Mouse (Mus musculus): Measurements from ENCODE around the gene Flvcr1. TPM values are rescaled to one million over a fixed set of nuclear protein-coding genes. Genes with fewer than 3 reads are reported as not detected.

Flvcr1 gene
- polyA plus RNA-seq, 1 experiment from 2014 or later: 4.3 TPM

GRCm38 (mm10) chr1:191062781-191063485 is 37.0 kb upstream of the Flvcr1 start, which contains the start of the genes Tatdn3 and Nsl1:
TSS of gene Tatdn3 (minus strand) at chr1:191062932.
TSS of gene Nsl1 (plus strand) at chr1:191063012.
- H3K27ac ChIP-seq: peak within 1 kb of the TSS; percentile 86
- peak within 1 kb of the TSS; percentile 97 for H3K4me3 ChIP-seq (replicated peaks)
- H3K9ac ChIP-seq: peak within 1 kb of the TSS; percentile 94
- peaks cover 38% of the 10 kb centered on the region for H3K4me1 ChIP-seq (replicated peaks)
- under 1% methylated on average over 56 of the region's 56 CpGs for WGBS (ENCODE audit: insufficient replicate concordance)
- no peaks in the 10 kb centered on the region for H3K9me3 ChIP-seq (replicated peaks)
- peaks cover 32% of the 10 kb centered on the region for H3K36me3 ChIP-seq
- DNase-seq (peak; percentile 85), ATAC-seq (ENCODE audit: low read depth) (peak; percentile 89)
- peak within 1 kb of the TSS; percentile 83 for H3K4me2 ChIP-seq
- no peaks in the 10 kb centered on the region for H3K27me3 ChIP-seq

GRCm38 (mm10) chr1:191062241-191062780 is 36.4 kb upstream of the Flvcr1 start:
- Histone ChIP-seq H3K9me3 (replicated peaks) (no peaks in the 10 kb centered on the region), H3K36me3 (peaks cover 26% of the 10 kb centered on the region), H3K27ac (peak overlapping the region; percentile 86), H3K4me1 (replicated peaks) (peaks cover 38% of the 10 kb centered on the region), H3K27me3 (no peaks in the 10 kb centered on the region), H3K9ac (peak overlapping the region; percentile 94), H3K4me2 (peak overlapping the region; percentile 83), H3K4me3 (replicated peaks) (peak overlapping the region; percentile 97)
- 6% methylated on average over 15 of the region's 15 CpGs for WGBS (ENCODE audit: insufficient replicate concordance)
- ATAC-seq (ENCODE audit: low read depth) (peak; percentile 49), DNase-seq (no peak)

- Histone ChIP-seq H3K4me1 (replicated peaks) (peaks cover 35% of the 10 kb centered on the region), H3K36me3 (no peaks in the 10 kb centered on the region), H3K27ac (no peak overlapping the region), H3K9me3 (replicated peaks) (no peaks in the 10 kb centered on the region), H3K4me2 (no peak overlapping the region), H3K4me3 (replicated peaks) (no peak overlapping the region), H3K9ac (no peak overlapping the region), H3K27me3 (no peaks in the 10 kb centered on the region)
- ATAC-seq (ENCODE audit: low read depth) (no peak), DNase-seq (no peak)
- 60% methylated on average over 3 of the region's 3 CpGs for WGBS (ENCODE audit: insufficient replicate concordance)
Observed at GRCm38 (mm10) chr1:191057461-191057860, 31.5 kb upstream of the Flvcr1 start.

- H3K4me1 ChIP-seq (replicated peaks): peaks cover 22% of the 10 kb centered on the region
Observed at GRCm38 (mm10) chr1:191055533-191055873, 29.5 kb upstream of the Flvcr1 start.

GRCm38 (mm10) chr1:191054870-191055532 is 29.0 kb upstream of the Flvcr1 start:
- Histone ChIP-seq H3K9me3 (replicated peaks) (no peaks in the 10 kb centered on the region), H3K9ac (no peak overlapping the region), H3K4me3 (replicated peaks) (no peak overlapping the region), H3K4me1 (replicated peaks) (peaks cover 22% of the 10 kb centered on the region), H3K4me2 (no peak overlapping the region), H3K36me3 (no peaks in the 10 kb centered on the region), H3K27ac (peak overlapping the region; percentile 66), H3K27me3 (no peaks in the 10 kb centered on the region)
- ATAC-seq (ENCODE audit: low read depth) (peak; percentile 91), DNase-seq (peak; percentile 66)
- 31% methylated on average over 8 of the region's 8 CpGs for WGBS (ENCODE audit: insufficient replicate concordance)

More at GRCm38 (mm10) chr1:191055533-191055873, 29.5 kb upstream of the Flvcr1 start:
- H3K4me2 ChIP-seq: no peak overlapping the region
- 49% methylated on average over 2 of the region's 2 CpGs for WGBS (ENCODE audit: insufficient replicate concordance)
- no peak overlapping the region for H3K4me3 ChIP-seq (replicated peaks)
- H3K27ac ChIP-seq: peak overlapping the region; percentile 66; the same call in 1 of the 2 replicates
- H3K27me3 ChIP-seq: no peaks in the 10 kb centered on the region
- no peak overlapping the region for H3K9ac ChIP-seq
- no peaks in the 10 kb centered on the region for H3K9me3 ChIP-seq (replicated peaks)
- ATAC-seq (ENCODE audit: low read depth) (peak; percentile 70; the same call in 1 of the 2 replicates), DNase-seq (no peak)
- H3K36me3 ChIP-seq: no peaks in the 10 kb centered on the region

- Histone ChIP-seq H3K27ac (no peak overlapping the region), H3K27me3 (no peaks in the 10 kb centered on the region), H3K36me3 (no peaks in the 10 kb centered on the region), H3K4me1 (replicated peaks) (peaks cover 22% of the 10 kb centered on the region), H3K4me3 (replicated peaks) (no peak overlapping the region), H3K9ac (no peak overlapping the region), H3K4me2 (no peak overlapping the region), H3K9me3 (replicated peaks) (no peaks in the 10 kb centered on the region)
- WGBS (ENCODE audit: insufficient replicate concordance): 68% methylated on average over 3 of the region's 3 CpGs
- ATAC-seq (ENCODE audit: low read depth): no peak
- no peak for DNase-seq
Observed at GRCm38 (mm10) chr1:191053555-191053954, 27.6 kb upstream of the Flvcr1 start.

- no peaks in the 10 kb centered on the region for H3K9me3 ChIP-seq (replicated peaks)
- no peaks in the 10 kb centered on the region for H3K36me3 ChIP-seq
- peaks cover 23% of the 10 kb centered on the region for H3K4me1 ChIP-seq (replicated peaks)
- no peak for ATAC-seq (ENCODE audit: low read depth)
- 69% methylated on average over 7 of the region's 7 CpGs for WGBS (ENCODE audit: insufficient replicate concordance)
- no peak overlapping the region for H3K4me3 ChIP-seq (replicated peaks)
- no peaks in the 10 kb centered on the region for H3K27me3 ChIP-seq
- no peak for DNase-seq
- H3K27ac ChIP-seq: no peak overlapping the region
- H3K4me2 ChIP-seq: no peak overlapping the region
- H3K9ac ChIP-seq: no peak overlapping the region
Observed at GRCm38 (mm10) chr1:191046231-191046824, 20.4 kb upstream of the Flvcr1 start.

- no peak overlapping the region for H3K4me3 ChIP-seq (replicated peaks)
- no peak overlapping the region for H3K4me2 ChIP-seq
- H3K36me3 ChIP-seq: no peaks in the 10 kb centered on the region
- 61% methylated on average over 2 of the region's 2 CpGs for whole genome bisulfite sequencing (ENCODE audit: insufficient replicate concordance)
- H3K4me1 ChIP-seq (replicated peaks): peaks cover 23% of the 10 kb centered on the region
- peak overlapping the region; percentile 50 for H3K27ac ChIP-seq
- ATAC-seq (ENCODE audit: low read depth): peak; percentile 87
- H3K27me3 ChIP-seq: no peaks in the 10 kb centered on the region
- H3K9ac ChIP-seq: no peak overlapping the region
- DNase-seq: no peak
- H3K9me3 ChIP-seq (replicated peaks): no peaks in the 10 kb centered on the region
Observed at GRCm38 (mm10) chr1:191045264-191045663, 19.3 kb upstream of the Flvcr1 start.

- Histone ChIP-seq H3K4me3 (replicated peaks) (no peak overlapping the region), H3K4me2 (no peak overlapping the region), H3K36me3 (no peaks in the 10 kb centered on the region), H3K9ac (no peak overlapping the region), H3K9me3 (replicated peaks) (no peaks in the 10 kb centered on the region), H3K27me3 (no peaks in the 10 kb centered on the region), H3K4me1 (replicated peaks) (peaks cover 23% of the 10 kb centered on the region), H3K27ac (no peak overlapping the region)
- DNase-seq (no peak), ATAC-seq (ENCODE audit: low read depth) (no peak)
- 55% methylated on average over 3 of the region's 3 CpGs for WGBS (ENCODE audit: insufficient replicate concordance)
Observed at GRCm38 (mm10) chr1:191042688-191043087, 16.7 kb upstream of the Flvcr1 start.

GRCm38 (mm10) chr1:191042106-191042505 is 16.1 kb upstream of the Flvcr1 start:
- H3K36me3 ChIP-seq: no peaks in the 10 kb centered on the region
- H3K9ac ChIP-seq: no peak overlapping the region
- no peak overlapping the region for H3K27ac ChIP-seq
- DNase-seq (no peak), ATAC-seq (ENCODE audit: low read depth) (no peak)
- peaks cover 23% of the 10 kb centered on the region for H3K4me1 ChIP-seq (replicated peaks)
- H3K9me3 ChIP-seq (replicated peaks): no peaks in the 10 kb centered on the region
- H3K4me3 ChIP-seq (replicated peaks): no peak overlapping the region
- H3K4me2 ChIP-seq: no peak overlapping the region
- WGBS (ENCODE audit: insufficient replicate concordance): 77% methylated on average over 5 of the region's 5 CpGs
- no peaks in the 10 kb centered on the region for H3K27me3 ChIP-seq

GRCm38 (mm10) chr1:191041352-191041751 is 15.4 kb upstream of the Flvcr1 start:
- H3K27me3 ChIP-seq: no peaks in the 10 kb centered on the region
- no peak overlapping the region for H3K4me3 ChIP-seq (replicated peaks)
- H3K9me3 ChIP-seq (replicated peaks): no peaks in the 10 kb centered on the region
- ATAC-seq (ENCODE audit: low read depth): no peak
- H3K4me1 ChIP-seq (replicated peaks): peaks cover 23% of the 10 kb centered on the region
- H3K9ac ChIP-seq: no peak overlapping the region
- H3K27ac ChIP-seq: no peak overlapping the region
- no peak overlapping the region for H3K4me2 ChIP-seq
- no peak for DNase-seq
- no peaks in the 10 kb centered on the region for H3K36me3 ChIP-seq
